Mouse (Mus musculus) hindbrain, embryonic 10.5 days (tissue): ENCODE results near the gene Selenbp1. TPM values are rescaled to one million over a fixed set of nuclear protein-coding genes. Genes with fewer than 3 reads are reported as not detected.
"Not testable (repeated sequence)": the region's sequence is repeated elsewhere in the genome, so short reads cannot be mapped to it uniquely, and the experiment has no call there.

ENCODE experiments used
- DNase-seq: peaks from one replicate; pipeline ENCODE4 v3.0.0-alpha.2; 2017; ENCODE audit warnings: low spot score
- H3K27ac ChIP-seq: fragments of 300-500 bp; sonication (generic); 2 replicates; pipeline ENCODE4 v1.5.1; 2016; ENCODE audit warnings: mild to moderate bottlenecking, moderate library complexity
- H3K27me3 ChIP-seq: fragments of 300-500 bp; sonication (generic); 2 replicates; pipeline ENCODE4 v1.6.1; 2016; ENCODE audit warnings: mild to moderate bottlenecking; ENCODE audit not compliant: poor library complexity, insufficient read depth, severe bottlenecking
- H3K36me3 ChIP-seq: fragments of 300-500 bp; sonication (generic); 2 replicates; pipeline ENCODE4 v1.6.1; 2016; ENCODE audit warnings: mild to moderate bottlenecking, moderate library complexity
- H3K4me1 ChIP-seq: fragments of 300-500 bp; sonication (generic); replicated peaks from 2 replicates; pipeline ENCODE4 v1.6.1; 2016; ENCODE audit warnings: mild to moderate bottlenecking
- H3K4me3 ChIP-seq: fragments of 300-500 bp; sonication (generic); 2 replicates; pipeline ENCODE4 v1.5.1; 2016; ENCODE audit warnings: mild to moderate bottlenecking, moderate library complexity
- H3K9me3 ChIP-seq: fragments of 300-500 bp; sonication (generic); 2 replicates; pipeline ENCODE4 v1.6.1; 2016; ENCODE audit warnings: mild to moderate bottlenecking, moderate library complexity
- WGBS: fragments of 180-500 bp; shearing (Covaris S2); methylation state at CpG from one replicate; pipeline ENCODE4 v1.1.7; 2016; 5-methylcytosine and 5-hydroxymethylcytosine counted together
- polyA plus RNA-seq: library from polyadenylated mRNA; unstranded; fragments of >200 nt; fragmentation: Nextera tagmentation; extraction: Ambion mirVana; gene quantifications from 2 replicates; pipeline ENCODE4 v1.2.1, GENCODE M21; 2016

Selenbp1 gene
- polyA plus RNA-seq, 1 experiment from 2014 or later = 7.4 TPM

GRCm38 (mm10) chr3:94940033-94940432, 7.2 kb downstream of the Selenbp1 start:
- H3K27ac ChIP-seq, DNase-seq, H3K27me3 ChIP-seq, H3K4me1 ChIP-seq, H3K36me3 ChIP-seq, H3K4me3 ChIP-seq, H3K9me3 ChIP-seq: not testable (repeated sequence)
- WGBS = 76% methylated on average over 9 of the region's 9 CpGs

GRCm38 (mm10) chr3:94942211-94942967, 9.5 kb downstream of the Selenbp1 start:
- not testable (repeated sequence) for H3K9me3 ChIP-seq, H3K36me3 ChIP-seq, H3K27ac ChIP-seq, H3K4me1 ChIP-seq, DNase-seq, H3K27me3 ChIP-seq, H3K4me3 ChIP-seq
- WGBS = 79% methylated on average over 9 of the region's 9 CpGs

- not testable (repeated sequence) for H3K4me3 ChIP-seq, H3K4me1 ChIP-seq
Measured at GRCm38 (mm10) chr3:94943706-94944105, 10.8 kb downstream of the Selenbp1 start.

GRCm38 (mm10) chr3:94948066-94948614, 15.3 kb downstream of the Selenbp1 start:
- WGBS = 72% methylated on average over 3 of the region's 3 CpGs
- DNase-seq = no peak
- H3K27ac ChIP-seq = no peak overlapping the region

More at GRCm38 (mm10) chr3:94943706-94944105, 10.8 kb downstream of the Selenbp1 start:
- not testable (repeated sequence) for H3K9me3 ChIP-seq, H3K27ac ChIP-seq, H3K36me3 ChIP-seq, H3K27me3 ChIP-seq, DNase-seq
- 30% methylated on average over 4 of the region's 4 CpGs for WGBS

GRCm38 (mm10) chr3:94949645-94950044, 16.8 kb downstream of the Selenbp1 start:
- Histone ChIP-seq H3K4me3 (no peak overlapping the region), H3K27me3 (no peaks in the 10 kb centered on the region), H3K9me3 (no peaks in the 10 kb centered on the region), H3K27ac (no peak overlapping the region), H3K4me1 (peaks cover 6% of the 10 kb centered on the region), H3K36me3 (no peaks in the 10 kb centered on the region)
- WGBS = 85% methylated on average over 3 of the region's 3 CpGs
- DNase-seq = no peak

More at GRCm38 (mm10) chr3:94948066-94948614, 15.3 kb downstream of the Selenbp1 start:
- no peak overlapping the region for H3K4me3 ChIP-seq
- H3K4me1 ChIP-seq = 0 out of 2 replicates have a peak, but pooled peaks cover 4% of the 10 kb centered on the region
- H3K27me3 ChIP-seq = no peaks in the 10 kb centered on the region
- H3K36me3 ChIP-seq = no peaks in the 10 kb centered on the region
- H3K9me3 ChIP-seq = no peaks in the 10 kb centered on the region

- H3K27ac ChIP-seq = no peak overlapping the region
Measured at GRCm38 (mm10) chr3:94952806-94953205, 19.9 kb downstream of the Selenbp1 start.

GRCm38 (mm10) chr3:94953384-94953763, 20.5 kb downstream of the Selenbp1 start:
- H3K4me1 ChIP-seq = peaks cover 15% of the 10 kb centered on the region
- H3K27me3 ChIP-seq = no peaks in the 10 kb centered on the region
- H3K4me3 ChIP-seq = peak overlapping the region; percentile 72
- H3K9me3 ChIP-seq = no peaks in the 10 kb centered on the region
- peaks cover 33% of the 10 kb centered on the region for H3K36me3 ChIP-seq
- WGBS = 24% methylated on average over 9 of the region's 9 CpGs
- H3K27ac ChIP-seq = peak overlapping the region; percentile 96
- no peak for DNase-seq

More at GRCm38 (mm10) chr3:94952806-94953205, 19.9 kb downstream of the Selenbp1 start:
- Histone ChIP-seq H3K27me3 (no peaks in the 10 kb centered on the region), H3K4me1 (peaks cover 15% of the 10 kb centered on the region), H3K36me3 (peaks cover 27% of the 10 kb centered on the region), H3K4me3 (peak overlapping the region; percentile 72), H3K9me3 (no peaks in the 10 kb centered on the region)
- DNase-seq = no peak
- 71% methylated on average over 5 of the region's 5 CpGs for WGBS

GRCm38 (mm10) chr3:94953764-94954616, 21.1 kb downstream of the Selenbp1 start, which contains the start of gene Rfx5:
TSS of gene Rfx5 (plus strand) at chr3:94954075.
- Histone ChIP-seq H3K27ac (peak within 1 kb of the TSS; percentile 96), H3K9me3 (no peaks in the 10 kb centered on the region), H3K36me3 (peaks cover 39% of the 10 kb centered on the region), H3K4me1 (peaks cover 15% of the 10 kb centered on the region), H3K4me3 (peak within 1 kb of the TSS; percentile 72), H3K27me3 (no peaks in the 10 kb centered on the region)
- WGBS = under 1% methylated on average over 50 of the region's 50 CpGs
- DNase-seq = peak; percentile 91

- Histone ChIP-seq H3K27ac (no peak overlapping the region), H3K36me3 (peaks cover 43% of the 10 kb centered on the region), H3K4me1 (peaks cover 13% of the 10 kb centered on the region), H3K27me3 (no peaks in the 10 kb centered on the region), H3K9me3 (no peaks in the 10 kb centered on the region), H3K4me3 (no peak overlapping the region)
- no peak for DNase-seq
- 95% methylated on average over 8 of the region's 8 CpGs for WGBS
Measured at GRCm38 (mm10) chr3:94958295-94958694, 25.4 kb downstream of the Selenbp1 start.

GRCm38 (mm10) chr3:94959871-94960270, 27.0 kb downstream of the Selenbp1 start:
- 57% methylated on average over 8 of the region's 8 CpGs for WGBS
- no peak overlapping the region for H3K4me3 ChIP-seq

GRCm38 (mm10) chr3:94960322-94960721, 27.5 kb downstream of the Selenbp1 start:
- H3K4me3 ChIP-seq = no peak overlapping the region
- H3K4me1 ChIP-seq = peaks cover 4% of the 10 kb centered on the region; the same call in 1 of the 2 replicates
- no peaks in the 10 kb centered on the region for H3K9me3 ChIP-seq
- WGBS = 54% methylated on average over 5 of the region's 5 CpGs
- H3K36me3 ChIP-seq = peaks cover 41% of the 10 kb centered on the region
- DNase-seq = no peak
- no peaks in the 10 kb centered on the region for H3K27me3 ChIP-seq
- H3K27ac ChIP-seq = no peak overlapping the region

More at GRCm38 (mm10) chr3:94959871-94960270, 27.0 kb downstream of the Selenbp1 start:
- peaks cover 9% of the 10 kb centered on the region for H3K4me1 ChIP-seq
- H3K9me3 ChIP-seq = no peaks in the 10 kb centered on the region
- no peaks in the 10 kb centered on the region for H3K27me3 ChIP-seq
- no peak for DNase-seq
- peaks cover 43% of the 10 kb centered on the region for H3K36me3 ChIP-seq
- no peak overlapping the region for H3K27ac ChIP-seq

GRCm38 (mm10) chr3:94964989-94965388, 32.1 kb downstream of the Selenbp1 start:
- Histone ChIP-seq H3K4me3 (no peak overlapping the region), H3K27ac (no peak overlapping the region), H3K27me3 (no peaks in the 10 kb centered on the region), H3K4me1 (0 out of 2 replicates have a peak, but pooled peaks cover 2% of the 10 kb centered on the region), H3K9me3 (no peaks in the 10 kb centered on the region), H3K36me3 (no peaks in the 10 kb centered on the region)
- DNase-seq = no peak
- WGBS = 93% methylated on average over 1 of the region's 1 CpGs
